Mouse (Mus musculus) left cerebral cortex, postnatal 14 days (tissue): ENCODE measurements around the gene Krt78. TPM values are rescaled to one million over a fixed set of nuclear protein-coding genes. Genes with fewer than 3 reads are reported as not detected.
"Not testable (repeated sequence)": the region's sequence is repeated elsewhere in the genome, so short reads cannot be mapped to it uniquely, and the experiment has no call there.

Source experiments
- DNase-seq, 2 experiments: peaks; one replicate each; pipeline ENCODE4 v3.0.0; 2021 to 2022; ENCODE audit warnings: low spot score in 2 of 2, mixed read lengths in 1 of 2
- intact Hi-C: fragments of 180-260 bp; cut with DNase I; formaldehyde crosslinking; loops from one replicate; pipeline ENCODE4 v1.15.1; 2025
- long read RNA-seq, 2 experiments: library from polyadenylated mRNA; stranded (forward); transcript quantifications; one replicate each; pipeline ENCODE4 v2.0.0; 2021
- total RNA-seq, 2 experiments: library from RNA; stranded (reverse); gene quantifications; 2 replicates each; pipeline ENCODE4 v1.2.3; 2021

Gene Krt78
- not detected for total RNA-seq
- long read RNA-seq, experiment 1: 0 reads
- long read RNA-seq, experiment 2: 0 reads

GRCm38 (mm10) chr15:101954187-101954586 lies at the start of gene Krt78:
Krt78 (minus strand) TSS chr15:101954287.
- intact Hi-C loops: no loop called here
- no peak for DNase-seq

- no peak for DNase-seq
- intact Hi-C loops: no loop called here
Measured at GRCm38 (mm10) chr15:102003516-102003915, 49.4 kb upstream of the Krt78 start.

- intact Hi-C loops: no loop called here
- DNase-seq: no peak
Measured at GRCm38 (mm10) chr15:102002646-102003488, 48.8 kb upstream of the Krt78 start.

- DNase-seq: no peak
- intact Hi-C loops: no loop called here
Measured at GRCm38 (mm10) chr15:101999676-102000335, 45.7 kb upstream of the Krt78 start.

GRCm38 (mm10) chr15:101999156-101999555 lies 45.1 kb upstream of the Krt78 start:
- DNase-seq: no peak
- intact Hi-C loops: no loop called here

GRCm38 (mm10) chr15:101996450-101997078 lies 42.5 kb upstream of the Krt78 start:
- DNase-seq, intact Hi-C loops: not testable (repeated sequence)

GRCm38 (mm10) chr15:101995484-101996236 lies 41.6 kb upstream of the Krt78 start:
- no peak for DNase-seq
- intact Hi-C loops: no loop called here

- intact Hi-C loops: no loop called here
- no peak for DNase-seq
Measured at GRCm38 (mm10) chr15:101994365-101994764, 40.3 kb upstream of the Krt78 start.

GRCm38 (mm10) chr15:101990946-101991345 lies 36.9 kb upstream of the Krt78 start:
- intact Hi-C loops: no loop called here

GRCm38 (mm10) chr15:101988714-101989113 lies 34.6 kb upstream of the Krt78 start:
- intact Hi-C loops: loop anchor here (1.0 kb wide), 1 partner anchor 77 kb away; no protein-coding TSS in a partner anchor

More at GRCm38 (mm10) chr15:101990946-101991345, 36.9 kb upstream of the Krt78 start:
- DNase-seq: no peak

GRCm38 (mm10) chr15:101988119-101988518 lies 34.0 kb upstream of the Krt78 start:
- intact Hi-C loops: loop anchor here (1.0 kb wide), 1 partner anchor 77 kb away; no protein-coding TSS in a partner anchor
- DNase-seq: peak; percentile 83 to 91

More at GRCm38 (mm10) chr15:101988714-101989113, 34.6 kb upstream of the Krt78 start:
- no peak for DNase-seq

GRCm38 (mm10) chr15:101984746-101985145 lies 30.7 kb upstream of the Krt78 start:
- no peak for DNase-seq
- intact Hi-C loops: loop anchor here (1.0 to 2.0 kb wide), 2 partner anchors 645 to 658 kb away; no protein-coding TSS in a partner anchor

- intact Hi-C loops: loop anchor here (1.0 to 2.0 kb wide), 2 partner anchors 645 to 657 kb away; no protein-coding TSS in a partner anchor
Measured at GRCm38 (mm10) chr15:101983949-101984601, 30.0 kb upstream of the Krt78 start.

GRCm38 (mm10) chr15:101983315-101983948 lies 29.3 kb upstream of the Krt78 start:
- intact Hi-C loops: no loop called here
- DNase-seq: no peak

More at GRCm38 (mm10) chr15:101983949-101984601, 30.0 kb upstream of the Krt78 start:
- peak; percentile 95 to 97 for DNase-seq

- no peak for DNase-seq
- intact Hi-C loops: no loop called here
Measured at GRCm38 (mm10) chr15:101980849-101981248, 26.8 kb upstream of the Krt78 start.

GRCm38 (mm10) chr15:101977043-101977726 lies 23.1 kb upstream of the Krt78 start:
- intact Hi-C loops: no loop called here
- peak; percentile 58 to 65 for DNase-seq

- intact Hi-C loops: no loop called here
- DNase-seq: no peak
Measured at GRCm38 (mm10) chr15:101976641-101977040, 22.6 kb upstream of the Krt78 start.
